Comparison of ENCODE assay signal across 9 mouse cellular contexts in genomic region chr3:87987633-87988032, GRCm38 (mm10). TPM values are rescaled to one million over a fixed set of nuclear protein-coding genes. Genes with fewer than 3 reads are reported as not detected.
DNase-seq lines count a peak whose midpoint lies in the region; ATAC-seq and TF ChIP-seq lines count a peak whose summit lies in the region.
"Had no signal": no experiment of that assay in that cellular context is flagged by ENCODE, and none has a peak within 500 bp of the region (broad histone marks: within the 10 kb centered on the region; RNA-seq: fewer than 3 reads in every experiment).

No protein-coding gene starts in this region.

- WGBS in spleen, adult 2 months: 2% methylated on average over 15 of the region's 15 CpGs
- WGBS in hindbrain, postnatal 0 days: 3% methylated on average over 15 of the region's 15 CpGs
- under 1% methylated on average over 15 of the region's 15 CpGs for WGBS in stomach, embryonic 16.5 days

- H3K4me3 ChIP-seq in spleen, adult 2 months (ENCODE audit: extremely low read depth, insufficient read depth, insufficient read length): peak overlapping the region; percentile 11; the same call in 1 of the 2 replicates
- peak overlapping the region; percentile 30 for H3K4me3 ChIP-seq in hindbrain, postnatal 0 days (ENCODE audit: low read length)
- H3K4me3 ChIP-seq in stomach, embryonic 16.5 days (replicated peaks; ENCODE audit: low read length): peak overlapping the region; percentile 44

- no peak for TF ChIP-seq CTCF in spleen, adult 2 months (IDR thresholded peaks at IDR 0.05; ENCODE audit: extremely low read depth, insufficient read depth, insufficient read length, insufficient replicate concordance)
- TF ChIP-seq CTCF in hindbrain, postnatal 0 days (IDR thresholded peaks at IDR 0.05; ENCODE audit: low read depth): no peak

- H3K27me3 ChIP-seq in spleen, adult 2 months (ENCODE audit: control insufficient read depth, insufficient read depth, low read length): no peaks in the 10 kb centered on the region
- H3K27me3 ChIP-seq in hindbrain, postnatal 0 days (ENCODE audit: insufficient read depth, low read length): no peaks in the 10 kb centered on the region
- peaks cover 6% of the 10 kb centered on the region for H3K27me3 ChIP-seq in stomach, embryonic 16.5 days (ENCODE audit: control insufficient read depth, insufficient read depth, low read length)

- peaks cover 14% of the 10 kb centered on the region; the same call in 1 of the 2 replicates for H3K4me1 ChIP-seq in spleen, adult 2 months (ENCODE audit: control insufficient read depth, insufficient read depth, insufficient read length)
- peaks cover 14% of the 10 kb centered on the region for H3K4me1 ChIP-seq in hindbrain, postnatal 0 days (ENCODE audit: insufficient read depth, low read length)
- peaks cover 42% of the 10 kb centered on the region for H3K4me1 ChIP-seq in stomach, embryonic 16.5 days (ENCODE audit: control insufficient read depth, insufficient read depth, low read length)

- peak overlapping the region; percentile 60 for H3K4me2 ChIP-seq in hindbrain, postnatal 0 days (ENCODE audit: low read depth, low read length)
- H3K4me2 ChIP-seq in stomach, embryonic 16.5 days (ENCODE audit: low read depth, low read length): peak overlapping the region; percentile 76

- peak; percentile 69 for ATAC-seq in hindbrain, postnatal 0 days
- peak; percentile 26; the same call in 1 of the 2 replicates for ATAC-seq in stomach, embryonic 16.5 days (ENCODE audit: insufficient read depth, low FRiP score)

- no peak for TF ChIP-seq POLR2A in spleen, adult 2 months (IDR thresholded peaks at IDR 0.05; ENCODE audit: low read depth, low read length)

- no peak overlapping the region for H3K27ac ChIP-seq in spleen, adult 2 months (ENCODE audit: insufficient read depth, low read length)
- H3K27ac ChIP-seq in hindbrain, postnatal 0 days: peak overlapping the region; percentile 67
- H3K27ac ChIP-seq in stomach, embryonic 16.5 days (ENCODE audit: low read length): 0 out of 2 replicates have a peak overlapping the region, but pooled peaks have one; percentile 47

- H3K9me3 ChIP-seq in hindbrain, postnatal 0 days (ENCODE audit: low read length): no peaks in the 10 kb centered on the region
- H3K9me3 ChIP-seq in stomach, embryonic 16.5 days (replicated peaks; ENCODE audit: control insufficient read depth, low read length): no peaks in the 10 kb centered on the region

- H3K36me3 ChIP-seq in spleen, adult 2 months (ENCODE audit: control insufficient read depth, insufficient read depth, low read length): no peaks in the 10 kb centered on the region
- H3K36me3 ChIP-seq in hindbrain, postnatal 0 days (ENCODE audit: insufficient read depth, low read length): no peaks in the 10 kb centered on the region
- no peaks in the 10 kb centered on the region for H3K36me3 ChIP-seq in stomach, embryonic 16.5 days (ENCODE audit: control insufficient read depth, insufficient read depth, low read length)

- H3K9ac ChIP-seq in hindbrain, postnatal 0 days (replicated peaks; ENCODE audit: low read length): peak overlapping the region; percentile 39
- peak overlapping the region; percentile 63 for H3K9ac ChIP-seq in stomach, embryonic 16.5 days (ENCODE audit: low read length)

- peak in 1 of 2 experiments; percentile 9 for DNase-seq in spleen, adult 2 months (ENCODE audit: low read depth in 1 of 2, low spot score in 2 of 2)
- no peak for DNase-seq in spleen, adult 18-20 months
- DNase-seq in embryo, embryonic 9.5 days (ENCODE audit: extremely low spot score): peak; percentile 83
- DNase-seq in hindbrain, postnatal 0 days (ENCODE audit: low spot score): peak; percentile 89
- peak; percentile 72 for DNase-seq in lung, postnatal 10 days
- DNase-seq in ovary, postnatal 36 days (ENCODE audit: low spot score): no peak
- DNase-seq in left cerebral cortex, adult 18-20 months (ENCODE audit: low spot score in 2 of 2): no peak

RNA-seq across cellular contexts. Expression of gene Bcan, which starts 12.4 kb away (rescaled TPM):
- 0.11 TPM in 1 of 2 replicates, not detected in the other for polyA plus RNA-seq in spleen, adult 2 months (2012; rRNA removed)
- 318 and 347 TPM in 2 replicates for total RNA-seq in hindbrain, postnatal 0 days (2014; rRNA removed)
- polyA plus RNA-seq in hindbrain, postnatal 0 days (2015; fragmentation: Nextera tagmentation; extraction: Ambion mirVana): 229 and 237 TPM in 2 replicates
- polyA plus RNA-seq in stomach, embryonic 16.5 days (2015; fragmentation: Nextera tagmentation; extraction: Ambion mirVana): 0.34 and 0.52 TPM in 2 replicates
- total RNA-seq in left cerebral cortex, adult 18-20 months (2021): 100 to 1,000 TPM; 221 to 244 TPM

RNA-seq across cellular contexts. Expression of gene Nes, which starts 16.8 kb away (rescaled TPM):
- polyA plus RNA-seq in spleen, adult 2 months (2012; rRNA removed): 1.2 and 1.7 TPM in 2 replicates
- 37.2 and 40.0 TPM in 2 replicates for total RNA-seq in hindbrain, postnatal 0 days (2014; rRNA removed)
- 14.9 and 15.7 TPM in 2 replicates for polyA plus RNA-seq in hindbrain, postnatal 0 days (2015; fragmentation: Nextera tagmentation; extraction: Ambion mirVana)
- polyA plus RNA-seq in stomach, embryonic 16.5 days (2015; fragmentation: Nextera tagmentation; extraction: Ambion mirVana): 7.7 and 10.2 TPM in 2 replicates
- total RNA-seq in left cerebral cortex, adult 18-20 months (2021): 1 to 10 TPM; 4.6 to 9.5 TPM

RNA-seq across cellular contexts. Expression of gene Crabp2, which starts 39.2 kb away (rescaled TPM):
- 0.08 TPM in 1 of 2 replicates, not detected in the other for polyA plus RNA-seq in spleen, adult 2 months (2012; rRNA removed)
- 9.8 and 28.6 TPM in 2 replicates for total RNA-seq in hindbrain, postnatal 0 days (2014; rRNA removed)
- polyA plus RNA-seq in hindbrain, postnatal 0 days (2015; fragmentation: Nextera tagmentation; extraction: Ambion mirVana): 44.5 and 46.3 TPM in 2 replicates
- polyA plus RNA-seq in stomach, embryonic 16.5 days (2015; fragmentation: Nextera tagmentation; extraction: Ambion mirVana): 29.4 and 43.3 TPM in 2 replicates
- total RNA-seq in left cerebral cortex, adult 18-20 months (2021): 1 to 10 TPM; 7.9 to 8.4 TPM

RNA-seq across cellular contexts. Expression of gene Hapln2, which starts 39.8 kb away (rescaled TPM):
- polyA plus RNA-seq in spleen, adult 2 months (2012; rRNA removed): not detected in 2 replicates
- total RNA-seq in hindbrain, postnatal 0 days (2014; rRNA removed): 0.47 and 0.50 TPM in 2 replicates
- polyA plus RNA-seq in hindbrain, postnatal 0 days (2015; fragmentation: Nextera tagmentation; extraction: Ambion mirVana): 1.2 and 1.5 TPM in 2 replicates
- 0.18 TPM in 1 of 2 replicates, not detected in the other for polyA plus RNA-seq in stomach, embryonic 16.5 days (2015; fragmentation: Nextera tagmentation; extraction: Ambion mirVana)
- 10 to 100 TPM; 22.6 to 24.1 TPM for total RNA-seq in left cerebral cortex, adult 18-20 months (2021)
- polyA plus RNA-seq: gonadal fat pad, adult 2 months had no signal

RNA-seq across cellular contexts. Expression of gene Gpatch4, which starts 55.3 kb away (rescaled TPM):
- 5.0 and 5.2 TPM in 2 replicates for polyA plus RNA-seq in spleen, adult 2 months (2012; rRNA removed)
- 6.3 and 9.0 TPM in 2 replicates for total RNA-seq in hindbrain, postnatal 0 days (2014; rRNA removed)
- polyA plus RNA-seq in hindbrain, postnatal 0 days (2015; fragmentation: Nextera tagmentation; extraction: Ambion mirVana): 31.7 and 33.5 TPM in 2 replicates
- polyA plus RNA-seq in stomach, embryonic 16.5 days (2015; fragmentation: Nextera tagmentation; extraction: Ambion mirVana): 29.7 and 30.1 TPM in 2 replicates
- 10 to 100 TPM; 14.8 to 19.5 TPM for total RNA-seq in left cerebral cortex, adult 18-20 months (2021)

Comparison
In these comparisons a context has a peak if more than half of its experiments do, and no peak if none do; other contexts are left out.
1. DNase-seq: peak in embryo, embryonic 9.5 days (single experiment), hindbrain, postnatal 0 days (single experiment) and lung, postnatal 10 days (single experiment); none in spleen, adult 18-20 months (0 of 2), ovary, postnatal 36 days (single experiment) and left cerebral cortex, adult 18-20 months (0 of 2).
2. RNA of gene Bcan, which starts 12.4 kb away (polyA plus RNA-seq): 229 to 237 TPM in hindbrain, postnatal 0 days; 0.34 to 0.52 TPM in stomach, embryonic 16.5 days and 0.11 TPM in spleen, adult 2 months; every median in the first group is over 100 times any median in the second.
3. RNA of gene Crabp2, which starts 39.2 kb away (polyA plus RNA-seq): 44.5 to 46.3 TPM in hindbrain, postnatal 0 days and 29.4 to 43.3 TPM in stomach, embryonic 16.5 days; 0.08 TPM in spleen, adult 2 months; every median in the first group is over 10 times any median in the second.
4. Peak in every context shown above with its lines, with median percentiles within 50 percentile points of each other: H3K4me3 ChIP-seq.